Mouse (Mus musculus): ENCODE measurements around the gene Srp54c. TPM values are rescaled to one million over a fixed set of nuclear protein-coding genes. Genes with fewer than 3 reads are reported as not detected.
"Not testable (repeated sequence)": the region's sequence is repeated elsewhere in the genome, so short reads cannot be mapped to it uniquely, and the experiment has no call there.

Gene Srp54c
- polyA plus RNA-seq (2012; fragmentation: generic; extraction: Trizol), result 15.2 TPM
- long read RNA-seq, experiment 1, transcript Srp54c-202 (16 exons, 3,642 nt), result major isoform, 58 of 71 reads
- long read RNA-seq, experiment 1, partial matches to known transcripts, result 3 of 71 reads
- long read RNA-seq, experiment 1, other reads (novel, unspliced or antisense), result 10 of 71 reads
- long read RNA-seq, experiment 2, transcript Srp54c-202 (16 exons, 3,642 nt), result major isoform, 310 of 355 reads
- long read RNA-seq, experiment 2, partial matches to known transcripts, result 3 of 355 reads
- long read RNA-seq, experiment 2, other reads (novel, unspliced or antisense), result 41 of 355 reads

GRCm38 (mm10) chr12:55229626-55230519, at the start of gene Srp54c:
TSS of gene Srp54c (plus strand) at chr12:55230168.
- not testable (repeated sequence) for H3K36me3 ChIP-seq (ENCODE audit: control insufficient read depth, insufficient read depth); H3K79me2 ChIP-seq (ENCODE audit: control insufficient read depth, insufficient read depth); H3K79me3 ChIP-seq (ENCODE audit: low read depth); H3K27me3 ChIP-seq (ENCODE audit: control insufficient read depth, insufficient read depth, insufficient read length)
- H3ac ChIP-seq (ENCODE audit: control insufficient read depth, insufficient read length, low read depth), result peak within 1 kb of the TSS; percentile 68
- peak within 1 kb of the TSS; percentile 38 for H3K4me3 ChIP-seq (ENCODE audit: insufficient read depth, poor library complexity, severe bottlenecking)

- not testable (repeated sequence) for H3K79me3 ChIP-seq (ENCODE audit: low read depth); H3K79me2 ChIP-seq (ENCODE audit: control insufficient read depth, insufficient read depth); H3K36me3 ChIP-seq (ENCODE audit: control insufficient read depth, insufficient read depth)
These were observed 42.3 kb upstream of the Srp54c start for GRCm38 (mm10) chr12:55187686-55188085.

GRCm38 (mm10) chr12:55189127-55189526, 40.8 kb upstream of the Srp54c start:
- not testable (repeated sequence) for H3K4me3 ChIP-seq (ENCODE audit: insufficient read depth, poor library complexity, severe bottlenecking); H3ac ChIP-seq (ENCODE audit: control insufficient read depth, insufficient read length, low read depth); H3K79me2 ChIP-seq (ENCODE audit: control insufficient read depth, insufficient read depth); H3K27me3 ChIP-seq (ENCODE audit: control insufficient read depth, insufficient read depth, insufficient read length); H3K79me3 ChIP-seq (ENCODE audit: low read depth); H3K36me3 ChIP-seq (ENCODE audit: control insufficient read depth, insufficient read depth)

More at GRCm38 (mm10) chr12:55187686-55188085, 42.3 kb upstream of the Srp54c start:
- not testable (repeated sequence) for H3K4me3 ChIP-seq (ENCODE audit: insufficient read depth, poor library complexity, severe bottlenecking); H3K27me3 ChIP-seq (ENCODE audit: control insufficient read depth, insufficient read depth, insufficient read length); H3ac ChIP-seq (ENCODE audit: control insufficient read depth, insufficient read length, low read depth)

- H3K79me2 ChIP-seq (ENCODE audit: control insufficient read depth, insufficient read depth), result not testable (repeated sequence)
These were observed 30.7 kb upstream of the Srp54c start, which contains the start of gene 1700047I17Rik2 for GRCm38 (mm10) chr12:55199306-55199705. TSS of gene 1700047I17Rik2 (plus strand) at chr12:55199592.

GRCm38 (mm10) chr12:55199799-55200198, 30.2 kb upstream of the Srp54c start:
- not testable (repeated sequence) for H3ac ChIP-seq (ENCODE audit: control insufficient read depth, insufficient read length, low read depth); H3K79me3 ChIP-seq (ENCODE audit: low read depth); H3K4me3 ChIP-seq (ENCODE audit: insufficient read depth, poor library complexity, severe bottlenecking); H3K27me3 ChIP-seq (ENCODE audit: control insufficient read depth, insufficient read depth, insufficient read length); H3K79me2 ChIP-seq (ENCODE audit: control insufficient read depth, insufficient read depth); H3K36me3 ChIP-seq (ENCODE audit: control insufficient read depth, insufficient read depth)

More at GRCm38 (mm10) chr12:55199306-55199705, 30.7 kb upstream of the Srp54c start, which contains the start of gene 1700047I17Rik2:
- H3ac ChIP-seq (ENCODE audit: control insufficient read depth, insufficient read length, low read depth); H3K36me3 ChIP-seq (ENCODE audit: control insufficient read depth, insufficient read depth); H3K79me3 ChIP-seq (ENCODE audit: low read depth); H3K4me3 ChIP-seq (ENCODE audit: insufficient read depth, poor library complexity, severe bottlenecking); H3K27me3 ChIP-seq (ENCODE audit: control insufficient read depth, insufficient read depth, insufficient read length): not testable (repeated sequence)

- not testable (repeated sequence) for H3ac ChIP-seq (ENCODE audit: control insufficient read depth, insufficient read length, low read depth); H3K36me3 ChIP-seq (ENCODE audit: control insufficient read depth, insufficient read depth); H3K27me3 ChIP-seq (ENCODE audit: control insufficient read depth, insufficient read depth, insufficient read length); H3K79me2 ChIP-seq (ENCODE audit: control insufficient read depth, insufficient read depth); H3K4me3 ChIP-seq (ENCODE audit: insufficient read depth, poor library complexity, severe bottlenecking); H3K79me3 ChIP-seq (ENCODE audit: low read depth)
These were observed 17.0 kb upstream of the Srp54c start for GRCm38 (mm10) chr12:55212944-55213343.

GRCm38 (mm10) chr12:55230520-55230861, 523 bp downstream of the Srp54c start:
- H3K79me2 ChIP-seq (ENCODE audit: control insufficient read depth, insufficient read depth); H3K27me3 ChIP-seq (ENCODE audit: control insufficient read depth, insufficient read depth, insufficient read length); H3K79me3 ChIP-seq (ENCODE audit: low read depth); H3K36me3 ChIP-seq (ENCODE audit: control insufficient read depth, insufficient read depth): not testable (repeated sequence)
- Histone ChIP-seq H3ac (ENCODE audit: control insufficient read depth, insufficient read length, low read depth) (peak overlapping the region; percentile 68), H3K4me3 (ENCODE audit: insufficient read depth, poor library complexity, severe bottlenecking) (peak overlapping the region; percentile 38)

- H3K27me3 ChIP-seq (ENCODE audit: control insufficient read depth, insufficient read depth, insufficient read length); H3ac ChIP-seq (ENCODE audit: control insufficient read depth, insufficient read length, low read depth); H3K36me3 ChIP-seq (ENCODE audit: control insufficient read depth, insufficient read depth); H3K79me3 ChIP-seq (ENCODE audit: low read depth); H3K79me2 ChIP-seq (ENCODE audit: control insufficient read depth, insufficient read depth); H3K4me3 ChIP-seq (ENCODE audit: insufficient read depth, poor library complexity, severe bottlenecking): not testable (repeated sequence)
These were observed 12.3 kb downstream of the Srp54c start for GRCm38 (mm10) chr12:55242243-55242642.

GRCm38 (mm10) chr12:55261950-55262349, 32.0 kb downstream of the Srp54c start:
- H3K4me3 ChIP-seq (ENCODE audit: insufficient read depth, poor library complexity, severe bottlenecking); H3K79me3 ChIP-seq (ENCODE audit: low read depth); H3ac ChIP-seq (ENCODE audit: control insufficient read depth, insufficient read length, low read depth); H3K79me2 ChIP-seq (ENCODE audit: control insufficient read depth, insufficient read depth); H3K27me3 ChIP-seq (ENCODE audit: control insufficient read depth, insufficient read depth, insufficient read length): not testable (repeated sequence)
- H3K36me3 ChIP-seq (ENCODE audit: control insufficient read depth, insufficient read depth), result peaks cover 15% of the 10 kb centered on the region

- not testable (repeated sequence) for H3ac ChIP-seq (ENCODE audit: control insufficient read depth, insufficient read length, low read depth); H3K27me3 ChIP-seq (ENCODE audit: control insufficient read depth, insufficient read depth, insufficient read length); H3K79me3 ChIP-seq (ENCODE audit: low read depth); H3K79me2 ChIP-seq (ENCODE audit: control insufficient read depth, insufficient read depth); H3K4me3 ChIP-seq (ENCODE audit: insufficient read depth, poor library complexity, severe bottlenecking); H3K36me3 ChIP-seq (ENCODE audit: control insufficient read depth, insufficient read depth)
These were observed 33.4 kb downstream of the Srp54c start for GRCm38 (mm10) chr12:55263385-55263784.
